ENCODE assay signal across 10 mouse cellular contexts in genomic region chr1:135508349-135508634, GRCm38 (mm10).
DNase-seq lines count a peak whose midpoint lies in the region; ATAC-seq and TF ChIP-seq lines count a peak whose summit lies in the region.
"Had no signal": no experiment of that assay in that cellular context is flagged by ENCODE, and none has a peak within 500 bp of the region (broad histone marks: within the 10 kb centered on the region; RNA-seq: fewer than 3 reads in every experiment).

No protein-coding gene starts in this region.

- no peaks in the 10 kb centered on the region for H3K9me3 ChIP-seq in heart, embryonic 12.5 days (replicated peaks)
- no peaks in the 10 kb centered on the region for H3K9me3 ChIP-seq in E14TG2a.4 (ENCODE audit: low read length)
- H3K9me3 ChIP-seq in forebrain, embryonic 14.5 days (replicated peaks; ENCODE audit: control insufficient read depth, low read length): no peaks in the 10 kb centered on the region
- H3K9me3 ChIP-seq in limb, embryonic 14.5 days (ENCODE audit: control insufficient read depth, low read length): no peaks in the 10 kb centered on the region

- no peak for TF ChIP-seq CTCF in E14TG2a.4 (conservative IDR thresholded peaks at IDR 0.05; ENCODE audit: low read length)

- 32% methylated on average over 3 of the region's 3 CpGs for WGBS in heart, embryonic 12.5 days
- 19% methylated on average over 3 of the region's 3 CpGs for WGBS in forebrain, embryonic 14.5 days
- WGBS in limb, embryonic 14.5 days: 4% methylated on average over 3 of the region's 3 CpGs

- peak overlapping the region; percentile 83 for H3K9ac ChIP-seq in heart, embryonic 12.5 days
- no peak overlapping the region for H3K9ac ChIP-seq in forebrain, embryonic 14.5 days (ENCODE audit: low read length)
- no peak overlapping the region for H3K9ac ChIP-seq in limb, embryonic 14.5 days (ENCODE audit: low read depth, low read length, severe bottlenecking)

- H3K36me3 ChIP-seq in heart, embryonic 12.5 days: peaks cover 23% of the 10 kb centered on the region
- peaks cover 10% of the 10 kb centered on the region; the same call in 1 of the 2 replicates for H3K36me3 ChIP-seq in E14TG2a.4 (ENCODE audit: insufficient read depth, low read length)
- H3K36me3 ChIP-seq in forebrain, embryonic 14.5 days (ENCODE audit: control insufficient read depth, insufficient read depth, low read length): no peaks in the 10 kb centered on the region
- H3K36me3 ChIP-seq in limb, embryonic 14.5 days (ENCODE audit: control insufficient read depth, insufficient read depth, low read length): no peaks in the 10 kb centered on the region

- H3K27ac ChIP-seq in heart, embryonic 12.5 days (ENCODE audit: poor library complexity, severe bottlenecking): no peak overlapping the region
- no peak overlapping the region for H3K27ac ChIP-seq in forebrain, embryonic 14.5 days (ENCODE audit: low read depth, low read length)
- H3K27ac ChIP-seq in limb, embryonic 14.5 days (replicated peaks; ENCODE audit: low read depth, low read length): no peak overlapping the region

- DNase-seq in heart, adult 9 months (ENCODE audit: low spot score in 2 of 2): no peak
- no peak for DNase-seq in forebrain, embryonic 14.5 days (ENCODE audit: low spot score)
- DNase-seq in limb, embryonic 14.5 days (ENCODE audit: low spot score): peak; percentile 73
- DNase-seq in ovary, postnatal 10 days (ENCODE audit: low spot score): no peak
- no peak for DNase-seq in liver
- no peak for DNase-seq in layer of hippocampus, postnatal 36 days
- DNase-seq: lung, postnatal 10 days had no signal

- H3K27me3 ChIP-seq in heart, embryonic 12.5 days (replicated peaks): no peaks in the 10 kb centered on the region
- peaks cover 40% of the 10 kb centered on the region for H3K27me3 ChIP-seq in E14TG2a.4 (ENCODE audit: insufficient read depth, low read length)
- no peaks in the 10 kb centered on the region for H3K27me3 ChIP-seq in forebrain, embryonic 14.5 days (replicated peaks; ENCODE audit: control insufficient read depth, insufficient read depth, low read length)
- no peaks in the 10 kb centered on the region for H3K27me3 ChIP-seq in limb, embryonic 14.5 days (ENCODE audit: control insufficient read depth, insufficient read depth, low read length)

- no peak for TF ChIP-seq POLR2A in limb, embryonic 14.5 days (IDR thresholded peaks at IDR 0.05; ENCODE audit: borderline replicate concordance, extremely low read depth, insufficient read depth, insufficient read length)

- H3K4me3 ChIP-seq in heart, embryonic 12.5 days: peak overlapping the region; percentile 64
- H3K4me3 ChIP-seq in E14TG2a.4 (replicated peaks; ENCODE audit: low read length): peak overlapping the region; percentile 80
- H3K4me3 ChIP-seq in forebrain, embryonic 14.5 days (ENCODE audit: low read depth, low read length): no peak overlapping the region
- H3K4me3 ChIP-seq in limb, embryonic 14.5 days (replicated peaks; ENCODE audit: low read length): peak overlapping the region; percentile 10; the same call in 1 of the 2 replicates
- H3K4me3 ChIP-seq: myocyte had no signal

- no peak for ATAC-seq in heart, embryonic 12.5 days (ENCODE audit: insufficient number of reproducible peaks, low FRiP score)
- no peak for ATAC-seq in forebrain, embryonic 14.5 days
- peak; percentile 80 for ATAC-seq in limb, embryonic 14.5 days (ENCODE audit: low FRiP score, low read depth)

- peak overlapping the region; percentile 69 for H3K4me2 ChIP-seq in heart, embryonic 12.5 days
- peak overlapping the region; percentile 94; the same call in 1 of the 2 replicates for H3K4me2 ChIP-seq in forebrain, embryonic 14.5 days (ENCODE audit: low read length)
- peak overlapping the region; percentile 91 for H3K4me2 ChIP-seq in limb, embryonic 14.5 days (replicated peaks; ENCODE audit: low read depth, low read length, severe bottlenecking)

- H3K4me1 ChIP-seq in heart, embryonic 12.5 days (replicated peaks): peaks cover 82% of the 10 kb centered on the region
- peaks cover 60% of the 10 kb centered on the region for H3K4me1 ChIP-seq in E14TG2a.4 (replicated peaks; ENCODE audit: low read depth, low read length)
- peaks cover 26% of the 10 kb centered on the region for H3K4me1 ChIP-seq in forebrain, embryonic 14.5 days (ENCODE audit: control insufficient read depth, insufficient read depth, low read length)
- peaks cover 44% of the 10 kb centered on the region for H3K4me1 ChIP-seq in limb, embryonic 14.5 days (ENCODE audit: control insufficient read depth, insufficient read depth, low read length)
